In the genomic region with DNA sequence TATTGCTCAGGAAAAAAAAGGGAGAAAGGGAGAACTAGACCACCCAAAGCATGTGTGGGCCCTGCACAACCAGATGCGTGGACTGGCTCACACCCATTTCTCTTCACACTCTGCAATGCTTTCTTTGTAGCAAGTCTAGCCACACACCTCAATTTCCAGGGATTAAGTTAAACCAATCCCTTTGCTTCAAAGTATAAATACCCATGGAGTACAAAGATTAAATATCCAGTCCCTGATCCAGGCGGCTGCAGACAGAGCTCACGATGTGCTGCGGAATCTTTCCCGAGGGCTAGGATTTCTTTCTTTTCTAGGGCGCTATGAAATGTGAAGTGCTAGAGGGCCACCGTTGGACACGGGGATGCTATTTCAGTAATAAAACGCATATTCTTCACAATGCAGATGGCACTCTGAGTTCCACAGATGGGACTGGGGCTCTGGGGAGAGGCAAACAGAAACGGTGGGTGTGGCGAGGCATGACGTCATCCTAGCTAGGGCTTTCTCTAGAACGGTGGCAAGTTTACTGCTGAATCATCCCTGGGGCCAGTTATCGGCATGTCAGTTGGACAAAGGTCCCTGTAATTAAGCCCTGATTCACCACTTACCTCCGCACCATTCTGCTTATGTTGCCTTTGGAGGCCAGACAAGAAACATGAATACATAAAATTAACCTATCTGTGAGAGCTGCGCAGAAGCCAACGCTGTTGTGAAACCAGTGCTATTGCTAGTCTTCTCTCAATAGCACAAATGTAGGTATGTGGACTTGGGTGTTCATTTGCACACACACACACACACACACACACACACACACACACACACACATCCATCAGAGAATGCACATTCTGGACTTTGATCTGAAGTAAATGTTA, we compare ENCODE assay signal across 8 mouse cellular contexts. TPM values are rescaled to one million over a fixed set of nuclear protein-coding genes. Genes with fewer than 3 reads are reported as not detected.
DNase-seq lines count a peak whose midpoint lies in the region; ATAC-seq lines count a peak whose summit lies in the region.

No protein-coding gene starts in this region.

- peak; percentile 60 for DNase-seq in 3134 (ENCODE audit: extremely low read depth, insufficient read length, low spot score)
- peak; percentile 92 for DNase-seq in MN1 (ENCODE audit: low spot score)
- DNase-seq in cerebellum, postnatal 36 days = peak; percentile 85 to 87
- peak; percentile 52 for DNase-seq in gastrocnemius, postnatal 25 days
- peak; percentile 56 for DNase-seq in kidney, adult 18-20 months
- peak; percentile 85 to 96 for DNase-seq in left cerebral cortex, postnatal 25 days (ENCODE audit: low spot score in 2 of 2)
- DNase-seq in ovary, postnatal 36 days (ENCODE audit: low spot score) = no peak

- 61% methylated on average over 17 of the region's 17 CpGs for WGBS in neural tube, embryonic 12.5 days

- no peaks in the 10 kb centered on the region for H3K27me3 ChIP-seq in neural tube, embryonic 12.5 days (replicated peaks)

- no peaks in the 10 kb centered on the region for H3K36me3 ChIP-seq in neural tube, embryonic 12.5 days

- H3K4me2 ChIP-seq in neural tube, embryonic 12.5 days (replicated peaks) = no peak overlapping the region

- intact Hi-C loops in left cerebral cortex, postnatal 25 days (cut with DNase I) = loop anchor here (1.0 kb wide), 1 partner anchor 22 kb away; no protein-coding TSS in a partner anchor

- 0 out of 2 replicates have a peak overlapping the region, but pooled peaks have one; percentile 6 for H3K27ac ChIP-seq in neural tube, embryonic 12.5 days

- peak; percentile 63 for ATAC-seq in neural tube, embryonic 12.5 days (ENCODE audit: low FRiP score, low read depth)

- no peak overlapping the region for H3K4me3 ChIP-seq in neural tube, embryonic 12.5 days

- no peaks in the 10 kb centered on the region for H3K9me3 ChIP-seq in neural tube, embryonic 12.5 days

- no peaks in the 10 kb centered on the region for H3K4me1 ChIP-seq in neural tube, embryonic 12.5 days

- no peak overlapping the region for H3K9ac ChIP-seq in neural tube, embryonic 12.5 days

RNA-seq across cellular contexts. Expression of a gene that starts 47.3 kb away (rescaled TPM):
- total RNA-seq in gastrocnemius, postnatal 25 days (2021) = 100 to 1,000 TPM; 124 to 125 TPM
- 100 to 1,000 TPM; 233 to 234 TPM for total RNA-seq in left cerebral cortex, postnatal 25 days (2021)
- 418 and 432 TPM in 2 replicates for polyA plus RNA-seq in neural tube, embryonic 12.5 days (2016; fragmentation: Nextera tagmentation; extraction: Ambion mirVana)
